7 mouse cellular contexts compared by ENCODE assay signal in the genomic region with DNA sequence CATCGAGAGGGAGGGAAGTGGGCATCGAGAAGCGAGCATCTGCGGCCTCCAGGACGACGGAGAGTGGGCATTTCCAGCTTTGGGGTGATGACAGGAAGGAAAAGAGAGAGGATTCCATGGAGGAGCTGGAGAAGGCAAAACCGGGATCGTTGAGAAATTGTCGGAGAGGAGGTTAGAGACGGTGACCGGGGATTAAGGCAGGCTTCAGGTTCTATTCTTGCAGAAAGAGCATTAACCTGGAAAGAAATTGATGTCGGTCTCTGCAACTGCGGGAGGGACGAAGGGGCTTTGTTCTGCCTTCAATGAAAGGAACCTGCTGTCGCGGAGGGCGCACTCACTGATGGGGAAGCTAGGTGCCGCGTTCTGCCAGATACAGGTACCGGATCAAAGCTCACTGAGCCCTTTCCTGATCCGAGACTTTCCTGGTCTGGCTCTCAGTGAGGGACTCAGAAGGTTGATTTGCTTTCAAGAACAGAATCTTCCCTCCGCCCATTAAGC. TPM values are rescaled to one million over a fixed set of nuclear protein-coding genes. Genes with fewer than 3 reads are reported as not detected.
A peak's percentile ranks its signal among the peaks of the same experiment; 100 is the strongest.
DNase-seq lines count a peak whose midpoint lies in the region; ATAC-seq and TF ChIP-seq lines count a peak whose summit lies in the region.

No protein-coding gene starts in this region.

- 0 out of 2 replicates have a peak overlapping the region, but pooled peaks have one; percentile 38 for H3K9ac ChIP-seq in lung, embryonic 14.5 days
- peak overlapping the region; percentile 45; the same call in 1 of the 2 replicates for H3K9ac ChIP-seq in hindbrain, embryonic 11.5 days (ENCODE audit: low read depth, low read length)
- peak overlapping the region; percentile 68 for H3K9ac ChIP-seq in midbrain, embryonic 14.5 days (replicated peaks; ENCODE audit: low read length)

- WGBS in lung, embryonic 14.5 days, result 2% methylated on average over 22 of the region's 22 CpGs
- 1% methylated on average over 22 of the region's 22 CpGs for WGBS in hindbrain, embryonic 11.5 days
- WGBS in midbrain, embryonic 14.5 days, result under 1% methylated on average over 22 of the region's 22 CpGs

- H3K4me2 ChIP-seq in lung, embryonic 14.5 days, result peak overlapping the region; percentile 78
- peak overlapping the region; percentile 69 for H3K4me2 ChIP-seq in hindbrain, embryonic 11.5 days (replicated peaks; ENCODE audit: low read depth, low read length)
- H3K4me2 ChIP-seq in midbrain, embryonic 14.5 days (ENCODE audit: low read length), result peak overlapping the region; percentile 91

- no peaks in the 10 kb centered on the region for H3K4me1 ChIP-seq in lung, embryonic 14.5 days (ENCODE audit: insufficient read depth)
- H3K4me1 ChIP-seq in hindbrain, embryonic 11.5 days (replicated peaks; ENCODE audit: control insufficient read depth, insufficient read depth, low read length), result peaks cover 2% of the 10 kb centered on the region; the same call in 1 of the 2 replicates
- 0 out of 2 replicates have a peak, but pooled peaks cover 6% of the 10 kb centered on the region for H3K4me1 ChIP-seq in midbrain, embryonic 14.5 days (ENCODE audit: control insufficient read depth, insufficient read depth, low read length)

- no peak overlapping the region for H3K27ac ChIP-seq in lung, embryonic 14.5 days (ENCODE audit: low read depth)
- H3K27ac ChIP-seq in hindbrain, embryonic 11.5 days (ENCODE audit: low read depth, low read length), result no peak overlapping the region
- peak overlapping the region; percentile 64 for H3K27ac ChIP-seq in midbrain, embryonic 14.5 days (replicated peaks; ENCODE audit: low read depth, low read length)

- H3K4me3 ChIP-seq in lung, embryonic 14.5 days (ENCODE audit: low read depth, low read length), result peak overlapping the region; percentile 35
- peak overlapping the region; percentile 36 for H3K4me3 ChIP-seq in hindbrain, embryonic 11.5 days (ENCODE audit: low read depth, low read length)
- peak overlapping the region; percentile 56 for H3K4me3 ChIP-seq in midbrain, embryonic 14.5 days (replicated peaks; ENCODE audit: low read depth, low read length)

- H3K9me3 ChIP-seq in lung, embryonic 14.5 days (ENCODE audit: low read depth, low read length), result no peaks in the 10 kb centered on the region
- no peaks in the 10 kb centered on the region for H3K9me3 ChIP-seq in hindbrain, embryonic 11.5 days (ENCODE audit: control insufficient read depth, low read length)
- no peaks in the 10 kb centered on the region for H3K9me3 ChIP-seq in midbrain, embryonic 14.5 days (ENCODE audit: control insufficient read depth, low read length)

- H3K36me3 ChIP-seq in lung, embryonic 14.5 days (ENCODE audit: insufficient read depth), result no peaks in the 10 kb centered on the region
- H3K36me3 ChIP-seq in hindbrain, embryonic 11.5 days (ENCODE audit: control insufficient read depth, insufficient read depth, low read length), result no peaks in the 10 kb centered on the region
- H3K36me3 ChIP-seq in midbrain, embryonic 14.5 days (ENCODE audit: control insufficient read depth, insufficient read depth, low read length), result no peaks in the 10 kb centered on the region

- peaks cover 33% of the 10 kb centered on the region for H3K27me3 ChIP-seq in lung, embryonic 14.5 days (ENCODE audit: insufficient read depth, low read length)
- peaks cover 25% of the 10 kb centered on the region for H3K27me3 ChIP-seq in hindbrain, embryonic 11.5 days (ENCODE audit: control insufficient read depth, insufficient read depth, low read length)
- peaks cover 15% of the 10 kb centered on the region for H3K27me3 ChIP-seq in midbrain, embryonic 14.5 days (ENCODE audit: control insufficient read depth, insufficient read depth, low read length)

- no peak for DNase-seq in lung, embryonic 14.5 days
- DNase-seq in lung, postnatal 10 days, result no peak
- peak; percentile 18 for DNase-seq in embryo, embryonic 10 days (ENCODE audit: low spot score)
- DNase-seq in hindbrain, embryonic 11.5 days (ENCODE audit: low spot score), result peak; percentile 57
- peak; percentile 65 for DNase-seq in midbrain, embryonic 14.5 days
- no peak for DNase-seq in yolk sac, embryonic 10.5 days (ENCODE audit: low spot score)
- no peak for DNase-seq in adipocyte (ENCODE audit: low spot score)

- no peak for ATAC-seq in lung, embryonic 14.5 days (ENCODE audit: insufficient read depth)
- no peak for ATAC-seq in hindbrain, embryonic 11.5 days (ENCODE audit: low FRiP score)
- no peak for ATAC-seq in midbrain, embryonic 14.5 days (ENCODE audit: low FRiP score, low TSS enrichment)

- no peak for TF ChIP-seq CTCF in lung, embryonic 14.5 days (IDR thresholded peaks at IDR 0.05; ENCODE audit: low read depth)

RNA-seq across cellular contexts. Expression of a gene that starts 0.7 kb away (rescaled TPM):
- polyA plus RNA-seq in lung, embryonic 14.5 days (2014; fragmentation: Nextera tagmentation; extraction: Ambion mirVana), result 6.7 and 6.9 TPM in 2 replicates
- 7.9 and 8.3 TPM in 2 replicates for polyA plus RNA-seq in hindbrain, embryonic 11.5 days (2014; fragmentation: Nextera tagmentation; extraction: Ambion mirVana)
- 31.1 and 35.8 TPM in 2 replicates for polyA plus RNA-seq in midbrain, embryonic 14.5 days (2014; fragmentation: Nextera tagmentation; extraction: Ambion mirVana)

RNA-seq across cellular contexts. Expression of a gene that starts 41.2 kb away (rescaled TPM):
- polyA plus RNA-seq in lung, embryonic 14.5 days (2014; fragmentation: Nextera tagmentation; extraction: Ambion mirVana), result 77.5 and 79.6 TPM in 2 replicates
- 119 and 121 TPM in 2 replicates for polyA plus RNA-seq in hindbrain, embryonic 11.5 days (2014; fragmentation: Nextera tagmentation; extraction: Ambion mirVana)
- 158 and 174 TPM in 2 replicates for polyA plus RNA-seq in midbrain, embryonic 14.5 days (2014; fragmentation: Nextera tagmentation; extraction: Ambion mirVana)

RNA-seq across cellular contexts. Expression of a gene that starts 41.8 kb away (rescaled TPM):
- 23.5 and 24.7 TPM in 2 replicates for polyA plus RNA-seq in lung, embryonic 14.5 days (2014; fragmentation: Nextera tagmentation; extraction: Ambion mirVana)
- polyA plus RNA-seq in hindbrain, embryonic 11.5 days (2014; fragmentation: Nextera tagmentation; extraction: Ambion mirVana), result 26.3 and 30.1 TPM in 2 replicates
- 17.3 and 22.2 TPM in 2 replicates for polyA plus RNA-seq in midbrain, embryonic 14.5 days (2014; fragmentation: Nextera tagmentation; extraction: Ambion mirVana)

Comparison
In these comparisons a context has a peak if more than half of its experiments do, and no peak if none do; other contexts are left out.
1. DNase-seq: peak in embryo, embryonic 10 days (single experiment), hindbrain, embryonic 11.5 days (single experiment) and midbrain, embryonic 14.5 days (single experiment); none in lung, embryonic 14.5 days (single experiment), lung, postnatal 10 days (single experiment), yolk sac, embryonic 10.5 days (single experiment) and adipocyte (single experiment).
2. Peak in every context shown above with its lines, with median percentiles within 50 percentile points of each other: H3K4me2 ChIP-seq, H3K4me3 ChIP-seq and H3K9ac ChIP-seq.